Mouse (Mus musculus) left cerebral cortex, adult 8-10 months (tissue): ENCODE measurements at regions not wholly inside any gene's neighbourhood (a gene's known extent, or its start where the extent isn't known, plus 50 kb on each side); places are given as distances from the start of the nearest gene placed in this dataset.

Experiments
- DNase-seq, 2 experiments: peaks; one replicate each; pipeline ENCODE4 v3.0.0; 2022; ENCODE audit warnings: low spot score in 2 of 2

GRCm38 (mm10) chr9:63087195-63087594 lies 61.6 kb downstream of the Skor1 start:
- DNase-seq: no peak

GRCm38 (mm10) chr9:63086671-63087070 lies 62.1 kb downstream of the Skor1 start:
- no peak for DNase-seq

DNA sequence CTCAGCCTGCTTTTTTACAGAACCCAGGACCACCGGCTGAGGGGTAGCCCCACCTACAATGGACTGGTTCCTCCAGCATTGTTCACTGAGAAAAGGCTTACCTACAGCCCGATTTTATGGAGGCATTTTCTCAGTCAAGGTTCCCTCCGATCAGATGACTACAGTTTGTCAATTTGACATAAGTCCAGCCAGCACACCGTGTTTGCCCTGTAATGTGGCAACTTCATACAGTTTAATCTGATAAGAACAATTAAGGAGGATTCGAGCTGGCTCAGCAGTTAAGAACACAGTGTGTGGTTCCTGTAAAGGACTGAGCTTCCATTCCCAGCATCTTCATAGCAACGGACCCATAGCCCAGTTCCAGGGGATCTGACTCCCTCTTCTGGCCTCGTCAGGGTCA lies 65.9 kb downstream of the Skor1 start:
- DNase-seq: no peak

DNA sequence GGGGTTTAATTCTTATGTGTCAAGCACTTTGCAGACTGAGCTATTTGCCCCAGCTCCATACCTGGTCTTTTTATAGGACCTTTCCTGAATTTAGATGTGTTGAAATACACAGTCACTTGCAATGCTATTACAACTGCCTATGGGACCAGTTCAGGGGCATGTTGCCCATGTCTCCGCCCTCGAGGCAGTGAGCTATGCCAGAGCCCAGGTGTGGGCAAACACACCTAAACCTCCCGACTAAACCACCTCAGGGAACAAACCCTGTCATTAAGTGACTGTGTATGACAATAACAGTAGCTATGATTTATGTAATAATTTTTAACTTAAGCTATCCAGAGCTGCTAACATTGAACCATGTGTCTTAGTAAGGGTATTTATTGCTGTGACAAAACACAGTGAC lies 66.5 kb downstream of the Skor1 start:
- no peak for DNase-seq

DNA sequence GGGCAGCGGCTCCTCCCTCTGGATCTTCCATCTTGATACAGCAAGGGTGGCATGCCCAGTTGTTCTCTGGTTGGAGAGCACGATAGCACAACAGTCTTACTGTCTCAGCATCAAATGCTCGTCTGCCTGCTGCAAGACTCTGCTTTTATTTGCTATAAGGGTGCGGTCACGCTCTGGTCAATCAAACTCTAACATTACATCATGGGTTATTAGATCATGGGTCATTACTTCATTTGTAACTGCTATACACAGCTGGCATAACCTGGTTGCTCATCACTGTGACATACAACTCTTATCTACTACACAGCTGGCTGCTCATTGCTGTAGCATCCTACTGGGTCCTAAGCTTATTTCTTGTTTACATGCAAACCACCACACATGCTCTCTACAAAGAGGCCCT lies 68.4 kb downstream of the Skor1 start:
- DNase-seq: no peak

- no peak for DNase-seq
Observed at GRCm38 (mm10) chr9:63075252-63075651, 73.5 kb downstream of the Skor1 start.

- DNase-seq: no peak
Observed at GRCm38 (mm10) chr9:63074803-63075202, 74.0 kb downstream of the Skor1 start.

GRCm38 (mm10) chr9:63074023-63074750 lies 74.6 kb downstream of the Skor1 start:
- DNase-seq: no peak

DNA sequence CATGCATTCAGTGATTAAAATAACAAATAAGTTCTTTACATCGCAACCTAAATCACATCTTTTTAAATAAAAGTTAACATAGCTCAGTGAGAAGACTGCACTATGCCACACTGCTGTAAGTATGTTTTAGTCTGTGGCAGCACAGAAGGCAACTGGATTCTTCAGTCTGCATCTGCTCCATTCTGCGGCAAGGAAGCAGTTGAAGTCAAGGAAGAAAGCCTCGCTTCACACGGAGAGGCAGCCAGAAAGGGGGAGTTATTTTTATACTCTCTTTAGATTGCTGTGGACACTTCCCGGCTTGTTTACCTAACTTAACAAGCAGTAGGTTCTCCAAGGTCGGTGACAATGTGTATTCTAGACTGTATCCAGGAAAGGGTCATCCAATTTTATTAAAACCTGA lies 77.7 kb downstream of the Skor1 start:
- no peak for DNase-seq

GRCm38 (mm10) chr9:63069919-63070318 lies 78.8 kb downstream of the Skor1 start:
- peak; percentile 24 to 70 for DNase-seq

DNA sequence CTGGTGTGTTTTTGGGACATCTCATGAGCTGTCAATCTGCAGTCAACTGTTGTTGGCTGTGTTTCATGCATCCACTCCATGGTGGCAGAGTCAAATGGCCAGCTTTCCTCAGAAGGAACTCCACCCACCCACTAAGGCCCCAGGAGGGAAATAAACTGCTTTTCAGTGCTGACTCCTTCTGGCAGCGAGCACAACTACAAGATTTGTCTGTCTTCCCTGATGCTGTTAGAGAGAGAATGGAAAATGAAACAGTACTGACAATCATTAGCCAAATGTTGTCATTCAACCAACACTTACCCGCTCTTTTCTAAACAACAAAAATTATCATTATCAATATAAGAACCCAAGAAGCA lies 79.3 kb upstream of the Pias1 start:
- DNase-seq: no peak

- DNase-seq: no peak
Observed at GRCm38 (mm10) chr9:63066384-63067053, 78.8 kb upstream of the Pias1 start.

DNA sequence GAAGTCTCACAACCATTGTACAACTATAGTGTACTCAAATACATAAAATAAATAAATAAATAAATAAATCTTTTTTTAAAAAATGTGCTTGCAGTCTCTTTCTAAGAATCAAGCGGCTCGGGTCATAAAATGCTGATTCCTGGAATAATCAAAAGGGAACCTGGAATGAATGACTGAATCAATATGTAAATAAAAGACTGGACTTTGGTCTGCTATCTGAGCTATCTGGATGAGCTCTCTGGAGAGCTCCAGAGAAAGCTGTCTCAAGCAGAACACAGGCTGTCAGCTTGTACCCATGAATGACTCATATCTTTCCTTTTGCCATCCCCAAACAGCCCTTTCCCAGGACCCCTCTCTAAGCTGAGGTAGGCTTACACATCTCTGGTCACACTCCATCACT lies 75.8 kb upstream of the Pias1 start:
- no peak for DNase-seq

- no peak for DNase-seq
Observed at GRCm38 (mm10) chr9:63060740-63061139, 73.0 kb upstream of the Pias1 start.

DNA sequence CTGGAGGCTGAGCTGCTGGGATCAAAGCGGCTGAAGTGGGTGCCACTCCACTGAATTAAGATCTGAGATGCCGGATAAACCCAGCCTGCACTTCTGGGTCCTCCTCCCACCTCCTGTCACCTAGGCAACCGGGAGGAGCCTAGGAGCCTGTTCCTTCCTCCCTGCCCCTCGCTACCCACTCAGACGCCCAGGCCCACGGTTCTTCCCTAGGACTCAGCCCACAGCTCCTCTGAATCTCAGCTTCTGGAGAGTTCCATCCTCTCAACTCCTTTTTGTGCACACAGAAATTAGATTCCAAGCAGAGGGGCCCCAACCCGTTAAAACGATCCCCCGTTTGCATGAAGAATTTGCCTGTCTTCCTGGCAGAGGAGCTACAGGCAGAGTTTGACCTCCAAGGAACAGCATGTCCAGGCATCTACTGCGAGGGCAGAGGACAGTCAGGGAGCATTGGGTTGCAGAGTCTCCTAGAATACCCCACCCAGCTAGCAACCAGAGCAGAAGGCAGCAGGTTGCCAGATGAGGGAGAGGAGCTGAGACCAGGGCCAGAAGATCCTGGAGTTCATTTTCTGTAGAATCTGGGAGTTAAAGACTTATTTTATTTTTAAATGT lies 71.6 kb upstream of the Pias1 start:
- peak; percentile 65 to 91 for DNase-seq

DNA sequence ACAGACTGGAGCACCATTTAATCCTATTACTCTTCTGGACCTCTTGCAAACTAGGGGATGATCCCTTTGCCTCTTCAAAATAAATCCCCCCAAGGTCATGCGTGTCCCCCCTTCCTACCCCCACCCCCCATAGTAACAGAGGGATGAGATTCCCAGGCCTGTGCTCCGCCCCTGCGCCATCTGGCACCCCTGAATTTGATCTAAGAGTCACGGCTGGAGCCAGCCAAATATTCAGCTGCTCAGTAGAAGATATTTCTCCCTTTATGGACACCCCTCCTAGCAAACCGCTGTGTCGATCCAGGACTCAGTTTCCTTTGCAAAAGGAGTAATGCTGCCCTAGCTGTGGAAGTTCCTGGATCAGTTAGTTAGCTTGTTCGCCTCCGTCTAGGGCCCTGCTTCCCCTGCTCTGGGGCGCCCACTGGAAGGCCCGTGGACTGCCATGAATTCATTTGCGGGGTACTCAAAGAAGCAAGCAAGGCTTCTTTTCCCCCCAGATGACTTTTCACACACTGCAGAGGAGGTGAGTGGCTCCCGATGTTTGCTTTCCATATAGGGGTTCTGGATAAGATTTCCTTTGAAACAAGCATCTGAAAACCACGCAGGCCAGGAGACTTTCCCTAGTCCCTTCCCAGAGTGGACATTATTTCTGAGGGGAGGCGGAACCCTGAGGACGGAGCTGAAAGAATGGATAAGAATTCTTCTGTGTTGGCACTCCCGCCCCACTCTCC lies 70.9 kb upstream of the Pias1 start:
- no peak for DNase-seq

DNA sequence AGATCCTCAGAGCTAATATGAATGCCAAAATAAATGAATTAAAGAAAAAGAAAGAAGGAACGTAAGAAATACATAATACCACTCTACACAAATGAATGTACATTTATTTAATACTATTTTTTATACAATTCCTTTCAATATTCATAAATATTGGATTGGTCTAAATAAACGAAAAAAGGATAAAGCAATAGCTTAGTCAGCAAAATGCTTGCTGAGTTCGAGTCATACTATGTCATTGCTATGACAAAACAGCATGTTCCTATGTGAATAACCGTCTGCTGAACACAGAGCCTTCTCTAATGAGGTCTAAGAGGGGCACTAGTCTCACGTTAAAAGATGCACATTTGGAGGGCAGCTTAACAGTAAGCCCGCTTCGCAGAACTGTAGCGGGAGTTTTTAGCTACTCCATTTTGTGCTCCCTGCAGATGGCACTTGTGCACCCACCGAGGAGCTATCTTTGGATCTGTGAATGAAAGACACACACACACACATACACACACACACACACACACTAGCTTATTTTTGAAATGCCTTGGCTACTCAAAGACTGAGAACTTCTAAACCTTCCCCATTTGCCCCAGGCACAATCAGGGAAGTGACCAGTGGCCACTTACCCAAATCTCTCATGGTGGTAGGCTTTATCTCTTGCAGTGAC lies 69.1 kb upstream of the Pias1 start:
- DNase-seq: no peak

DNA sequence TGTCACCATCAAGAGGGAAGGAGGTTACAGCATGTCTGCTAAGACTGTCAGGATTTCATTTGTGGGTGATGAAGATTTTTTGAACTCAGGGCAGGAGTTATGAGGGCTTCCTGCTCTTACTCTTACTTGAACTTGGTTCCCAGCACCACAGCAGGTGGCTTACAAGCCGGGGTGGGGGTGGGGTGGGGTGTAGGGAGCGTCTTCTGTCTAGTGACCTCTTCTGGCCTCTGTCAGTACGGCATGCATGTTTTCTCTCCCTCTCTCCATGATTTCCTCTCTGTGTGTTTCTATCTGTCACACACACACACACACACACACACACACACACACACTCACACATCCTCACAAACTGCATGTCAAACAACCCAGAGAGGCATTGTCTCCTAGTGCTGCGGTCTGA lies 64.5 kb upstream of the Pias1 start:
- no peak for DNase-seq

DNA sequence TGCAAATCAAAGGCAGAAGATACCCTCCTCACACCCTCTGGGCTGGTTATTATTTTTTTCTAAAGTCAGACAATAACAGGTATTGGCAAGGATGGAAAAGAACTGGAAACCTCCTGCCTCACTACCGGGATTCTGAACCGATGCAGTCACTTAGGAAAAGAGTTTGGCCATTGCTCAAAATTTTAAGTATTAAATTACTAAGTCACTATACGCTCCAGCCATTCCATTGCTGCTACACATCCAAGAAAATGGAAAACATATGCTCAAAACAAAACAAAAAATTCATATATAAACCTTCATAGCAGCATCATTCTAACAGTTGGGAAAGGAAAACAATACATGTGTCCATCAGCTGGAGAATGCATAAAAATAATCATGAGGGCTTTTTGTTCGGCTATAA lies 63.9 kb upstream of the Pias1 start:
- DNase-seq: no peak

DNA sequence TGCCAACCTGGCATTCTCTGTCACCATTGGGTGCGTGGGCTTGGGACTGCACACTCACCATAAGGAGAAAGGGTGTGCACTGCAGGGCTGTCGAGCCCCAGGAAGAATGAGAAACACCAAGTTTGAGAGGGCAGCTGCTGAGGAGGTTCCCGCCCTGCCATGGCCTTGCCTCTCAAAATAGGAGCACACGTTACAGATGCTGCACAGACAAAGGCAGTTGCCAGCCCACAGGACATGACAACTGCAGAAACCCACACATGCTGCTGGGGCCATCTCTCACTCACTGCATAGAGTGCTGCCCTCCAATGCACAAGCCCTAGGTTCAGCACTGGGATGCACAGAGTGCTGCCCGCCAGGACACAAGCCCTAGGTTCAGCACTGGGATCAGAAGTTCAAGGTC lies 61.6 kb upstream of the Pias1 start:
- no peak for DNase-seq

DNA sequence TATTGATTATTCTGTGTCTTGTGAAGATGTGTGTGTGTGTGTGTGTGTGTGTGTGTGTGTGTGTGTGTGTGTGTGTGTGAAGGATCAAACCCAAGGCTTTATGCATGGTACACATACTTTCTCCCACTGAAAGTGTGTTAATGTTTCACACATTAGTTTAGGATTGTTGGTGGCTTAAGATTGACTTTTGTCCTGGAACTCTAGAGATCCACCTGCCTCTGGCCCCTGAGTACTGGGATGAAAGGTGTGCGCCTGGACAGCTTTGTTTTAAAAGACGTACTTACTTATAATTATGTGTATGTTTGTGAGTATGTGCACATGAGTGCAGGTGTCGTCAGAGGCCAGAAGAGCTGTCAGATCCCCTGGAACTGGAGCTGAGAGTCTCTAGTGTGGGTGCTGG lies 59.3 kb upstream of the Pias1 start:
- no peak for DNase-seq

DNA sequence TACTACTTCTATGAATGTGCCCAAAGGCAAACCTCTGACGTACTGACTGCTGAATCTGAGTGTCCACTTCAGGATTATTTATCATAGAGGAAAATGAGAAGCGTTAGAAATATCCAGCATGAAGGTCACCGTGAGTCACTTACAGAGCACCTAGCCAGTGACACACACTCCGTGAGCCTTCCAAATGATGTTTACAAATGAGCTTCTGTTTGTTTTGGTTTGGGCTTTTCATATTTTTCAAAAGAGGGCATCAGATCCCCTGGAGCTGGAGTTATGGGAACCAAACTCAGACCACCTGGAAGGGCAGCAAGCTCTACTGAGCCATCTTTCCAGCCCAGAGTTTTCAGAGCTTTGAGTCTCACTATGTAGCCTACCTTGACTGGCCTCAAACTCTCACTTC lies 57.8 kb upstream of the Pias1 start:
- no peak for DNase-seq
